Mouse (Mus musculus) embryo, embryonic 11.5 days (tissue): Measurements from ENCODE around the gene Polr3a.

Experiments
- DNase-seq: peaks from one replicate; pipeline ENCODE4 v3.0.0-alpha.2; 2012; ENCODE audit warnings: low read depth, low spot score

Gene Polr3a

GRCm38 (mm10) chr14:24486773-24487227, at the start of gene Polr3a, which contains the start of gene Rps24:
TSS of gene Polr3a (minus strand) at chr14:24487058.
TSS of gene Rps24 (plus strand) at chr14:24487125.
- DNase-seq, result peak; percentile 85

GRCm38 (mm10) chr14:24534865-24535545, 48.1 kb upstream of the Polr3a start:
- DNase-seq, result no peak

GRCm38 (mm10) chr14:24530228-24530627, 43.4 kb upstream of the Polr3a start:
- peak; percentile 47 for DNase-seq

GRCm38 (mm10) chr14:24526440-24526839, 39.6 kb upstream of the Polr3a start:
- no peak for DNase-seq

GRCm38 (mm10) chr14:24525677-24526415, 39.0 kb upstream of the Polr3a start:
- no peak for DNase-seq

- no peak for DNase-seq
Measured at GRCm38 (mm10) chr14:24525137-24525536, 38.3 kb upstream of the Polr3a start.

GRCm38 (mm10) chr14:24521597-24521996, 34.7 kb upstream of the Polr3a start:
- no peak for DNase-seq

- DNase-seq, result no peak
Measured at GRCm38 (mm10) chr14:24512527-24513161, 25.8 kb upstream of the Polr3a start.

GRCm38 (mm10) chr14:24510679-24511078, 23.8 kb upstream of the Polr3a start:
- DNase-seq, result no peak

GRCm38 (mm10) chr14:24510218-24510617, 23.4 kb upstream of the Polr3a start:
- no peak for DNase-seq

- DNase-seq, result no peak
Measured at GRCm38 (mm10) chr14:24509557-24509956, 22.7 kb upstream of the Polr3a start.

GRCm38 (mm10) chr14:24508070-24508773, 21.4 kb upstream of the Polr3a start:
- DNase-seq, result no peak

- no peak for DNase-seq
Measured at GRCm38 (mm10) chr14:24507452-24508069, 20.7 kb upstream of the Polr3a start.

- DNase-seq, result no peak
Measured at GRCm38 (mm10) chr14:24501256-24501655, 14.4 kb upstream of the Polr3a start.

- DNase-seq, result no peak
Measured at GRCm38 (mm10) chr14:24500845-24501186, 14.0 kb upstream of the Polr3a start.

GRCm38 (mm10) chr14:24500091-24500844, 13.4 kb upstream of the Polr3a start:
- peak; percentile 86 for DNase-seq

GRCm38 (mm10) chr14:24499478-24499877, 12.6 kb upstream of the Polr3a start:
- DNase-seq, result no peak

- no peak for DNase-seq
Measured at GRCm38 (mm10) chr14:24498561-24499255, 11.8 kb upstream of the Polr3a start.

- no peak for DNase-seq
Measured at GRCm38 (mm10) chr14:24497443-24497842, 10.6 kb upstream of the Polr3a start.

GRCm38 (mm10) chr14:24496507-24496906, 9.6 kb upstream of the Polr3a start:
- DNase-seq, result no peak
